Mouse (Mus musculus) hindbrain, embryonic 15.5 days (tissue): ENCODE measurements around the gene Zfp968. TPM values are rescaled to one million over a fixed set of nuclear protein-coding genes. Genes with fewer than 3 reads are reported as not detected.
"Not testable (repeated sequence)": the region's sequence is repeated elsewhere in the genome, so short reads cannot be mapped to it uniquely, and the experiment has no call there.

ENCODE experiments used
- ATAC-seq: fragments of 200-750 bp; cut with Nextera tagmentation; 2 replicates; pipeline ENCODE4 v1.8.0; 2017; ENCODE audit warnings: low read depth, moderate number of reproducible peaks, moderate TSS enrichment; ENCODE audit not compliant: low FRiP score
- H3K27ac ChIP-seq: fragments of 300-500 bp; sonication (generic); replicated peaks from 2 replicates; pipeline ENCODE4 v1.5.1; 2015; ENCODE audit warnings: mild to moderate bottlenecking, inconsistent platforms
- H3K27me3 ChIP-seq: fragments of 300-500 bp; sonication (generic); 2 replicates; pipeline ENCODE4 v1.6.1; 2015; ENCODE audit warnings: control low read depth, inconsistent platforms
- H3K36me3 ChIP-seq: fragments of 300-500 bp; sonication (generic); 2 replicates; pipeline ENCODE4 v1.6.1; 2015; ENCODE audit warnings: control low read depth, inconsistent platforms
- H3K4me1 ChIP-seq: fragments of 300-500 bp; sonication (generic); replicated peaks from 2 replicates; pipeline ENCODE4 v1.6.1; 2015; ENCODE audit warnings: control low read depth, inconsistent platforms
- H3K4me2 ChIP-seq: fragments of 300-500 bp; sonication (generic); 2 replicates; pipeline ENCODE4 v1.6.1; 2015; ENCODE audit warnings: moderate library complexity, mild to moderate bottlenecking, inconsistent platforms
- H3K4me3 ChIP-seq: fragments of 300-500 bp; sonication (generic); 2 replicates; pipeline ENCODE4 v1.5.1; 2015; ENCODE audit warnings: mild to moderate bottlenecking, inconsistent platforms
- H3K9ac ChIP-seq: fragments of 300-500 bp; sonication (generic); 2 replicates; pipeline ENCODE4 v1.6.1; 2015; ENCODE audit warnings: inconsistent platforms
- H3K9me3 ChIP-seq: fragments of 300-500 bp; sonication (generic); 2 replicates; pipeline ENCODE4 v1.6.1; 2016; ENCODE audit warnings: control low read depth, inconsistent platforms
- WGBS: fragments of 180-500 bp; shearing (Covaris S2); methylation state at CpG from one replicate; pipeline ENCODE4 v1.1.7; 2015; 5-methylcytosine and 5-hydroxymethylcytosine counted together
- polyA plus RNA-seq: library from polyadenylated mRNA; unstranded; fragments of >200 nt; fragmentation: Nextera tagmentation; extraction: Ambion mirVana; gene quantifications from 2 replicates; pipeline ENCODE4 v1.2.1, GENCODE M21; 2015

Gene Zfp968
- 3.2 and 4.8 TPM in 2 replicates for polyA plus RNA-seq

DNA sequence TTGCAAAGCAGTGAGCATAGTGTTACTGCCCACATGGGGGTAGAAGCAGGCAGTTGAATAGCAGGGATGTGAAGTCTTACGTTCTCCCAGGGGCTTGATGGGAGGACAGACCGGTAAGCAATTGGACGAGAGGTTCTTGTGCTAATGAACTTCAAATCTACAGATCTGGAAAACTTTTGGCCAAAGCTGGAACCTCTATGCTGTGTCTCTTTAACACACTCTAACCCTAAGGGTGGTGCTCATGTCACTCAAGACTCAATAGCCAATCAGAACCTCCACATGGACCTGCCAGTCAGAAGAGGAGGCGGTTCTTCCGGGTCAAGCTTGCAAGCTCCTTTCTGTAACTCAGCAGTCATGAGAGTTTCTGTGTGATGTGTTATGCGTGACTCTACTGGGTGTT is at the start of gene Zfp968:
Gene Zfp968, plus strand, starts transcription at position 301 of the 400 bp plus-strand sequence.
- not testable (repeated sequence) for H3K4me3 ChIP-seq, ATAC-seq, H3K4me2 ChIP-seq, H3K27ac ChIP-seq, H3K27me3 ChIP-seq, H3K4me1 ChIP-seq, H3K36me3 ChIP-seq, H3K9ac ChIP-seq, H3K9me3 ChIP-seq
- no CpG with 5 or more reads among the region's 6 CpGs for WGBS

DNA sequence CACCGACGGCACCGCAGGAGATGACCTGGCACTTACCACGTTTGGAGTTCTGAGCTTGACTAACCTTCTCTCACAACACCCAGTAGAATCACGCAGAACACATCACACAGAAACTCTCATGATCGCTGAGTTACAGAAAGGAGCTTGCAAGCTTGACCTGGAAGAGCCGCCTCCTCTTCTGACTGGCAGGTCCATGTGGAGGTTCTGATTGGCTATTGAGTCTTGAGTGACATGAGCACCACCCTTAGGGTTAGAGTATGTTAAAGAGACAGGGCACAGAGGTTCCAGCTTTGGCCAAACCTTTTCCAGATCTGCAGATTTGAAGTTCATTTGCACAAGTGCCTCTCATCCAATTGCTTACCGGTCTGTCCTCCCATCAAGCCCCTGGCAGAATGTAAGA is 34.1 kb upstream of the Zfp968 start, which contains the start of gene Gm4631:
Gene Gm4631, minus strand, starts transcription at position 101 of the 400 bp plus-strand sequence.
- H3K4me3 ChIP-seq, H3K36me3 ChIP-seq, H3K9me3 ChIP-seq, ATAC-seq, H3K9ac ChIP-seq, H3K27me3 ChIP-seq, H3K4me2 ChIP-seq, H3K4me1 ChIP-seq, H3K27ac ChIP-seq: not testable (repeated sequence)
- WGBS = no CpG with 5 or more reads among the region's 8 CpGs

Other genes with a start within 250 kb of the Zfp968 start
- gene Gm14399, start 230.4 kb upstream of the Zfp968 start, polyA plus RNA-seq = 5.5 and 6.8 TPM in 2 replicates
- gene Gm14443, start 196.6 kb upstream of the Zfp968 start, polyA plus RNA-seq = 1.2 and 1.4 TPM in 2 replicates
- gene Gm14391, start 165.5 kb upstream of the Zfp968 start, polyA plus RNA-seq = 11.0 and 12.4 TPM in 2 replicates
- 2.1 and 2.4 TPM in 2 replicates for gene Gm14440, start 97.3 kb upstream of the Zfp968 start, polyA plus RNA-seq
- gene Gm4631, start 34.2 kb upstream of the Zfp968 start, polyA plus RNA-seq = 16.8 and 19.4 TPM in 2 replicates
- gene Gm4724, start 63.4 kb downstream of the Zfp968 start, polyA plus RNA-seq = 24.9 and 28.2 TPM in 2 replicates
- 6.6 and 6.9 TPM in 2 replicates for gene Zfp965, start 97.5 kb downstream of the Zfp968 start, polyA plus RNA-seq